Mouse (Mus musculus) limb, embryonic 10.5 days (tissue): ENCODE measurements around the gene Myom1. TPM values are rescaled to one million over a fixed set of nuclear protein-coding genes. Genes with fewer than 3 reads are reported as not detected.
A peak's percentile ranks its signal among the peaks of the same experiment; 100 is the strongest.

Source experiments
- DNase-seq: peaks from one replicate; pipeline ENCODE4 v3.0.0-alpha.2; 2017; ENCODE audit warnings: low spot score
- H3K27ac ChIP-seq: fragments of 300-500 bp; sonication (generic); 2 replicates; pipeline ENCODE4 v1.5.1; 2016; ENCODE audit warnings: mild to moderate bottlenecking
- H3K27me3 ChIP-seq: fragments of 300-500 bp; sonication (generic); 2 replicates; pipeline ENCODE4 v1.6.1; 2016; ENCODE audit warnings: low read depth, mild to moderate bottlenecking; ENCODE audit not compliant: poor library complexity, severe bottlenecking
- H3K36me3 ChIP-seq: fragments of 300-500 bp; sonication (generic); 2 replicates; pipeline ENCODE4 v1.6.1; 2016; ENCODE audit warnings: mild to moderate bottlenecking, moderate library complexity
- H3K4me1 ChIP-seq: fragments of 300-500 bp; sonication (generic); 2 replicates; pipeline ENCODE4 v1.6.1; 2016
- H3K4me3 ChIP-seq: fragments of 300-500 bp; sonication (generic); 2 replicates; pipeline ENCODE4 v1.5.1; 2016; ENCODE audit warnings: mild to moderate bottlenecking, moderate library complexity
- H3K9me3 ChIP-seq: fragments of 300-500 bp; sonication (generic); replicated peaks from 2 replicates; pipeline ENCODE4 v1.6.1; 2016; ENCODE audit warnings: mild to moderate bottlenecking
- WGBS: fragments of 180-500 bp; shearing (Covaris S2); methylation state at CpG from one replicate; pipeline ENCODE4 v1.1.7; 2016; 5-methylcytosine and 5-hydroxymethylcytosine counted together
- polyA plus RNA-seq: library from polyadenylated mRNA; unstranded; fragments of >200 nt; fragmentation: Nextera tagmentation; extraction: Ambion mirVana; gene quantifications from 2 replicates; pipeline ENCODE4 v1.2.1, GENCODE M21; 2016

The Myom1 gene
- polyA plus RNA-seq, 1 experiment from 2014 or later, result 4.2 TPM

- H3K27me3 ChIP-seq, result no peaks in the 10 kb centered on the region
- 97% methylated on average over 3 of the region's 3 CpGs for WGBS
- H3K9me3 ChIP-seq, result no peaks in the 10 kb centered on the region
Measured at GRCm38 (mm10) chr17:71088154-71088521, 85.7 kb downstream of the Myom1 start.

GRCm38 (mm10) chr17:71088991-71089434, 86.6 kb downstream of the Myom1 start:
- Histone ChIP-seq H3K27me3 (no peaks in the 10 kb centered on the region), H3K9me3 (no peaks in the 10 kb centered on the region), H3K4me1 (peaks cover 9% of the 10 kb centered on the region; the same call in 1 of the 2 replicates), H3K4me3 (no peak overlapping the region), H3K36me3 (no peaks in the 10 kb centered on the region), H3K27ac (no peak overlapping the region)
- WGBS, result 91% methylated on average over 9 of the region's 9 CpGs
- DNase-seq, result no peak

More at GRCm38 (mm10) chr17:71088154-71088521, 85.7 kb downstream of the Myom1 start:
- no peak for DNase-seq
- Histone ChIP-seq H3K36me3 (no peaks in the 10 kb centered on the region), H3K4me3 (no peak overlapping the region), H3K27ac (no peak overlapping the region), H3K4me1 (peaks cover 4% of the 10 kb centered on the region; the same call in 1 of the 2 replicates)

GRCm38 (mm10) chr17:71089781-71090480, 87.5 kb downstream of the Myom1 start:
- Histone ChIP-seq H3K27me3 (no peaks in the 10 kb centered on the region), H3K9me3 (no peaks in the 10 kb centered on the region), H3K4me1 (peaks cover 9% of the 10 kb centered on the region; the same call in 1 of the 2 replicates), H3K4me3 (no peak overlapping the region), H3K27ac (no peak overlapping the region), H3K36me3 (no peaks in the 10 kb centered on the region)
- DNase-seq, result no peak
- WGBS, result 91% methylated on average over 11 of the region's 11 CpGs

GRCm38 (mm10) chr17:71091024-71091423, 88.6 kb downstream of the Myom1 start:
- H3K9me3 ChIP-seq, result no peaks in the 10 kb centered on the region
- H3K4me3 ChIP-seq, result no peak overlapping the region
- 87% methylated on average over 4 of the region's 4 CpGs for WGBS
- no peak overlapping the region for H3K27ac ChIP-seq
- no peaks in the 10 kb centered on the region for H3K36me3 ChIP-seq
- H3K27me3 ChIP-seq, result no peaks in the 10 kb centered on the region
- peaks cover 9% of the 10 kb centered on the region; the same call in 1 of the 2 replicates for H3K4me1 ChIP-seq
- DNase-seq, result no peak

- no peaks in the 10 kb centered on the region for H3K27me3 ChIP-seq
- no peak for DNase-seq
- H3K4me1 ChIP-seq, result peaks cover 9% of the 10 kb centered on the region; the same call in 1 of the 2 replicates
- no peaks in the 10 kb centered on the region for H3K9me3 ChIP-seq
- WGBS, result 92% methylated on average over 4 of the region's 4 CpGs
- H3K4me3 ChIP-seq, result no peak overlapping the region
- H3K36me3 ChIP-seq, result no peaks in the 10 kb centered on the region
- no peak overlapping the region for H3K27ac ChIP-seq
Measured at GRCm38 (mm10) chr17:71092341-71092740, 89.9 kb downstream of the Myom1 start.

GRCm38 (mm10) chr17:71093793-71094192, 91.4 kb downstream of the Myom1 start:
- no peaks in the 10 kb centered on the region for H3K9me3 ChIP-seq
- 83% methylated on average over 5 of the region's 5 CpGs for WGBS
- H3K27me3 ChIP-seq, result no peaks in the 10 kb centered on the region
- no peaks in the 10 kb centered on the region for H3K36me3 ChIP-seq
- DNase-seq, result no peak
- H3K27ac ChIP-seq, result no peak overlapping the region
- H3K4me3 ChIP-seq, result no peak overlapping the region
- peaks cover 9% of the 10 kb centered on the region; the same call in 1 of the 2 replicates for H3K4me1 ChIP-seq

GRCm38 (mm10) chr17:71094438-71094837, 92.0 kb downstream of the Myom1 start:
- H3K27ac ChIP-seq, result no peak overlapping the region

GRCm38 (mm10) chr17:71096557-71097208, 94.2 kb downstream of the Myom1 start:
- WGBS, result 93% methylated on average over 8 of the region's 8 CpGs
- Histone ChIP-seq H3K4me1 (0 out of 2 replicates have a peak, but pooled peaks cover 5% of the 10 kb centered on the region), H3K27me3 (no peaks in the 10 kb centered on the region), H3K4me3 (no peak overlapping the region), H3K36me3 (no peaks in the 10 kb centered on the region), H3K27ac (no peak overlapping the region), H3K9me3 (no peaks in the 10 kb centered on the region)
- no peak for DNase-seq

More at GRCm38 (mm10) chr17:71094438-71094837, 92.0 kb downstream of the Myom1 start:
- no peak for DNase-seq
- Histone ChIP-seq H3K36me3 (no peaks in the 10 kb centered on the region), H3K4me3 (no peak overlapping the region), H3K4me1 (peaks cover 9% of the 10 kb centered on the region; the same call in 1 of the 2 replicates), H3K27me3 (no peaks in the 10 kb centered on the region), H3K9me3 (no peaks in the 10 kb centered on the region)
- WGBS, result 66% methylated on average over 3 of the region's 3 CpGs

- Histone ChIP-seq H3K36me3 (no peaks in the 10 kb centered on the region), H3K27me3 (no peaks in the 10 kb centered on the region), H3K4me1 (peaks cover 8% of the 10 kb centered on the region; the same call in 1 of the 2 replicates), H3K4me3 (no peak overlapping the region), H3K9me3 (no peaks in the 10 kb centered on the region), H3K27ac (no peak overlapping the region)
- DNase-seq, result no peak
- 89% methylated on average over 6 of the region's 6 CpGs for WGBS
Measured at GRCm38 (mm10) chr17:71097209-71097597, 94.8 kb downstream of the Myom1 start.

GRCm38 (mm10) chr17:71098606-71099005, 96.2 kb downstream of the Myom1 start:
- Histone ChIP-seq H3K27ac (no peak overlapping the region), H3K27me3 (no peaks in the 10 kb centered on the region), H3K4me1 (peaks cover 17% of the 10 kb centered on the region), H3K4me3 (no peak overlapping the region), H3K36me3 (no peaks in the 10 kb centered on the region), H3K9me3 (no peaks in the 10 kb centered on the region)
- WGBS, result 97% methylated on average over 3 of the region's 3 CpGs
- no peak for DNase-seq

GRCm38 (mm10) chr17:71102571-71103551, 100.4 kb downstream of the Myom1 start:
- peaks cover 17% of the 10 kb centered on the region for H3K4me1 ChIP-seq
- 47% methylated on average over 17 of the region's 17 CpGs for WGBS
- no peak overlapping the region for H3K4me3 ChIP-seq
- no peaks in the 10 kb centered on the region for H3K9me3 ChIP-seq
- peak overlapping the region; percentile 21 for H3K27ac ChIP-seq
- H3K27me3 ChIP-seq, result no peaks in the 10 kb centered on the region
- DNase-seq, result peak; percentile 50
- no peaks in the 10 kb centered on the region for H3K36me3 ChIP-seq

- peaks cover 19% of the 10 kb centered on the region for H3K4me1 ChIP-seq
- no peaks in the 10 kb centered on the region for H3K36me3 ChIP-seq
- DNase-seq, result no peak
- WGBS, result 96% methylated on average over 7 of the region's 7 CpGs
- H3K4me3 ChIP-seq, result no peak overlapping the region
- no peaks in the 10 kb centered on the region for H3K9me3 ChIP-seq
- no peaks in the 10 kb centered on the region for H3K27me3 ChIP-seq
- no peak overlapping the region for H3K27ac ChIP-seq
Measured at GRCm38 (mm10) chr17:71105297-71105696, 102.9 kb downstream of the Myom1 start.
